8 mouse cellular contexts compared by ENCODE assay signal in the genomic region with DNA sequence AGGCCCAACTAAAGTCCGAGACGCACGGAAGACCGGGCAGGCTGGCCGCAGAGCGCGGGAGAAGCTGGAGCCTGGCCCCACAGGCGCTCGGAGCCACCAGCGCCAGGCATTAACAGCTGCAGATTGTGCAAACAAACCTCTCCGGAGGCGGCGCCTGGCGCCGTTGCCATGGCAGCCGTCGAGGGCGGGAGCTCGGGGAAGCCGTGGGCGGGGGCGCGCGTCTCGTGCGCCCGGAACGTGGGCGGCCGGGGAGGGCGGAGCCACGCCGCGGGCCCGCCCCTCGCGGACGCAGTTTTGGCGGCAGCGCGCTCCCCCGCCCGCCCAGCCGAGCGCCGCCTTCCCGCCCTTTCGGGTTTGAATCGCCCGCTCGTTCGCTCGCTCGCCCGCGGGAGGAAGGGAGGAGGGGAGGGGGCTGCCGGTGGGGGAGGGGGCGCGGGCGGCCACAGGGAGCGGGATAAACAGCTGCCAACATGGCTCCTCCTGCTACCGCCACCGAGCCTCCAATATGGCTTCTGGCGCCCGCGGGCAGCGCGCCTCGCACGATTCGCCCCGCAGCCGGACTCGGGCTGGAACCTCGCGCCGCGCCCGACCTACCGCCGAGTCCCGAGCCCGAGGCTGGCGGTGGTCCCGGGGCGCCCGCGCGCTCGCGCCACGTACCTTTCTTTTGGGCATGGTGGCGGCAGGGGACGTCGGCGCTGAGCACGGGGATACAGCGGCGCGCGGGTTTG. TPM values are rescaled to one million over a fixed set of nuclear protein-coding genes. Genes with fewer than 3 reads are reported as not detected.
A peak's percentile ranks its signal among the peaks of the same experiment; 100 is the strongest.
DNase-seq lines count a peak whose midpoint lies in the region; ATAC-seq lines count a peak whose summit lies in the region.

No protein-coding gene starts in this region.

- no peaks in the 10 kb centered on the region for H3K9me3 ChIP-seq in hindbrain, embryonic 13.5 days

- H3K27ac ChIP-seq in hindbrain, embryonic 13.5 days, result peak overlapping the region; percentile 100

- under 1% methylated on average over 88 of the region's 101 CpGs for WGBS in hindbrain, embryonic 13.5 days

- peak overlapping the region; percentile 70 for H3K4me3 ChIP-seq in hindbrain, embryonic 13.5 days

- peak overlapping the region; percentile 93 for H3K9ac ChIP-seq in hindbrain, embryonic 13.5 days

- peak; percentile 93 for DNase-seq in R1 (ENCODE audit: low read depth, low spot score)
- DNase-seq in cerebellum, postnatal 14 days, result peak; percentile 97 to 98
- DNase-seq in frontal cortex, postnatal 14 days (ENCODE audit: low spot score in 2 of 2), result peak; percentile 95
- DNase-seq in layer of hippocampus, postnatal 25 days (ENCODE audit: extremely low spot score in 1 of 2, low spot score in 1 of 2), result peak; percentile 93 to 98
- peak; percentile 98 for DNase-seq in lung, postnatal 14 days
- peak; percentile 99 for DNase-seq in ovary, postnatal 36 days (ENCODE audit: low spot score)
- peak; percentile 99 for DNase-seq in thymus, postnatal 14 days

- peaks cover 50% of the 10 kb centered on the region for H3K4me1 ChIP-seq in hindbrain, embryonic 13.5 days (replicated peaks)

- peak overlapping the region; percentile 98 for H3K4me2 ChIP-seq in hindbrain, embryonic 13.5 days

- H3K36me3 ChIP-seq in hindbrain, embryonic 13.5 days, result peaks cover 34% of the 10 kb centered on the region

- no peaks in the 10 kb centered on the region for H3K27me3 ChIP-seq in hindbrain, embryonic 13.5 days

- peak; percentile 69 for ATAC-seq in hindbrain, embryonic 13.5 days (ENCODE audit: low FRiP score)

RNA-seq across cellular contexts. Expression of a gene that starts 1.1 kb away (rescaled TPM):
- polyA plus RNA-seq in hindbrain, embryonic 13.5 days (2015; fragmentation: Nextera tagmentation; extraction: Ambion mirVana), result 1,402 and 1,435 TPM in 2 replicates
- 100 to 1,000 TPM; 133 to 138 TPM for total RNA-seq in layer of hippocampus, postnatal 25 days (2021)

RNA-seq across cellular contexts. Expression of a gene that starts 33.4 kb away (rescaled TPM):
- polyA plus RNA-seq in hindbrain, embryonic 13.5 days (2015; fragmentation: Nextera tagmentation; extraction: Ambion mirVana), result 43.4 and 44.0 TPM in 2 replicates
- total RNA-seq in layer of hippocampus, postnatal 25 days (2021), result 10 to 100 TPM; 62.2 to 62.6 TPM

RNA-seq across cellular contexts. Expression of a gene that starts 51.3 kb away (rescaled TPM):
- polyA plus RNA-seq in hindbrain, embryonic 13.5 days (2015; fragmentation: Nextera tagmentation; extraction: Ambion mirVana), result 0.17 and 0.31 TPM in 2 replicates
- total RNA-seq in layer of hippocampus, postnatal 25 days (2021), result not detected

Comparison
In these comparisons a context has a peak if more than half of its experiments do, and no peak if none do; other contexts are left out.
1. Peak in every context shown above with its lines: DNase-seq, ATAC-seq, H3K4me3 ChIP-seq and H3K27ac ChIP-seq.